Mouse (Mus musculus): Measurements from ENCODE around the gene Dctpp1. TPM values are rescaled to one million over a fixed set of nuclear protein-coding genes. Genes with fewer than 3 reads are reported as not detected.

The Dctpp1 gene
- polyA plus RNA-seq, 1 experiment: 62.1 TPM

DNA sequence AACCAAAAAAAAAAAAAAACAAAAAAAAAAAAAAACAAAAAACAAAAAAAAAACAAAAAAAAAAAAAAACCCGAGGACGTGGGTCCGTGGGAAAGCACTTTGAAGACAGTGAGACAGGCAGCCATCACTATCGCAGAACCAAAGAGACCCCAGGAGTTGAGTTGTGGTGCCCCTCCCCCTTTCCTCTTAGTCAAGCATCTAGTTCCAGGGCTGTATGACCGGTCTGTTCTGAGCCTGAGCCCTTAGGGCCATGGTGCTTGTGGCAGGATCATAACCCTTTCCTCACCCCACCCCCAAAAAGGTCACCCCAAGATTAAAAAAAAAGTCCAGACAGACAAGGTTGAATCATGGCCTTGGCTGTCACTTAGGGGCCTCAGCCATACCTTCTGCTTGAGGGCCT is 44.2 kb downstream of the Dctpp1 start:
- no peaks in the 10 kb centered on the region for H3K36me3 ChIP-seq (ENCODE audit: control insufficient read depth, insufficient read depth, low read length)
- peaks cover 2% of the 10 kb centered on the region; the same call in 1 of the 2 replicates for H3K4me1 ChIP-seq (ENCODE audit: control insufficient read depth, insufficient read depth, insufficient read length, low read length)
- no peak overlapping the region for H3K4me3 ChIP-seq (ENCODE audit: low read depth, low read length)
- no peak for TF ChIP-seq POLR2A (IDR thresholded peaks at IDR 0.05; ENCODE audit: low read depth, low read length)
- TF ChIP-seq CTCF (IDR thresholded peaks at IDR 0.05; ENCODE audit: extremely low read depth, insufficient read length, insufficient replicate concordance, low read depth, low read length): no peak
- 86% methylated on average over 5 of the region's 5 CpGs for WGBS
- no peaks in the 10 kb centered on the region for H3K27me3 ChIP-seq (ENCODE audit: control insufficient read depth, insufficient read depth, low read length)
- no peak overlapping the region for H3K27ac ChIP-seq (ENCODE audit: insufficient read depth, low read depth, low read length)

DNA sequence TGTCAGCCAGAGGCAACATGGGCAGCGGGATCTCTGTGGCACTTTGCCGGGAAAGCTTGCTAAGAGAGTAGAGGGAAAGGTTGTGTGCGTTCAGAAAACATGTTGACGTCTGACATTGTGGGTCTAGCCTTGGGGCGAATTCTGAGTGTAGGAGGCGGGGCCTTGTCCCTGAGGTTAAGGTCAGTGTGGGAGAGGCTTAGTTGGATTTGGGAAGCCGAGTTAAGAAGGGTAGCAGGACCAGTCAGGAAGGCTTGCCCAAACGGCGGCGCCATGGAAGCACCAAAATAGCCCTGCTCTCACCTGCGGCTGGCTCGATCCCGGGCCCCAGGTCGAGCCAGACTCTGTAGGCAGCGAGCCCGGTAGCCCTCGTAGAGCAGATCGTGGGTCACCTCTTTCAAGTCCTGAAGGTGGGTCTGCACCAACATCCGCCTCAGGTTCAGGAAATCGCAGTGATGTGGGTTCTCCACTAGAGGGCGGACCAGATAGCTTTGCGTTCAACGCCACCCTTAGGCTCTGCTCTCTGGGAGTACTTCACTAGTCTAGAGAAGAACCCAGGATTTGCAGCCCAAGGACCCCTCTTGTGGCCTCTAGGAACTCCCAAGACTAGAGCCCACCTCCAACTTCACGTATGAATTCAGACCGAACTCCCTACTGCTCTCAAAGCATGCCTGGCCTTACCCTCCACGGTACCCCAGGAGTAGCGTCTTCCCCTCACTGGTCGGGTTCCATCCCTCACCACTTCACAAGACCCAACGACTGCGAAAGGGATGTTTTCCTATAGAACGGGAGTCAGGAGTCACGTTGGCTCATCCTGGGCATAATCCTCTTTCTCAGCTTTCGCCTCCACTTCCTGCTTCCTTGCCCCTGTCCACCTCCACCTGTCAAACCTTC is 45.3 kb downstream of the Dctpp1 start:
- no peaks in the 10 kb centered on the region for H3K27me3 ChIP-seq (ENCODE audit: control insufficient read depth, insufficient read depth, low read length)
- peaks cover 2% of the 10 kb centered on the region; the same call in 1 of the 2 replicates for H3K4me1 ChIP-seq (ENCODE audit: control insufficient read depth, insufficient read depth, insufficient read length, low read length)
- WGBS: 29% methylated on average over 33 of the region's 33 CpGs
- no peak overlapping the region for H3K27ac ChIP-seq (ENCODE audit: insufficient read depth, low read depth, low read length)
- peak overlapping the region; percentile 32 for H3K4me3 ChIP-seq (ENCODE audit: low read depth, low read length)
- H3K36me3 ChIP-seq (ENCODE audit: control insufficient read depth, insufficient read depth, low read length): no peaks in the 10 kb centered on the region
- peak; percentile 79; the same call in 1 of the 2 replicates for TF ChIP-seq CTCF (IDR thresholded peaks at IDR 0.05; ENCODE audit: extremely low read depth, insufficient read length, insufficient replicate concordance, low read depth, low read length)
- no peak for TF ChIP-seq POLR2A (IDR thresholded peaks at IDR 0.05; ENCODE audit: low read depth, low read length)

DNA sequence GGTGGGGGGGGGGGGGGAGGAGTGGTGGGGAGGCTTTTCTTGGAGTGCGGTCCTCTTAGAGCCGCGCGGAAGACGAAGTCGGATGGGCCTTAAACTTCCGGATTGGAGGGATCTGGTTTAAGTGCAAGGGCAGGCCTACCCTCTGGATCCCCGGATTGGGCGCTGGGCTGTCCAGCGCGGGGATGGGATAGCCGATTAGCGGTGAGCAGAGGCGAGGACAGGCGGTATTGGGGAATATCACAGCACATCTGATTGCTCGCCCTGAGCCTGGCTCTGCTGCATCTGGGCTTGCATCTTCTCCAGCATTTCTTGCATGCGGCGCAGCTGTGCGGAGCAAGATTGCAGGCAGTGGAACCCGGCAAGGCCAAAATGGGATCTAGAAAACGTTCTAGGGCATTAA is 46.0 kb downstream of the Dctpp1 start:
- Histone ChIP-seq H3K4me1 (ENCODE audit: control insufficient read depth, insufficient read depth, insufficient read length, low read length) (peaks cover 2% of the 10 kb centered on the region; the same call in 1 of the 2 replicates), H3K36me3 (ENCODE audit: control insufficient read depth, insufficient read depth, low read length) (no peaks in the 10 kb centered on the region), H3K27me3 (ENCODE audit: control insufficient read depth, insufficient read depth, low read length) (no peaks in the 10 kb centered on the region), H3K4me3 (ENCODE audit: low read depth, low read length) (peak overlapping the region; percentile 32), H3K27ac (ENCODE audit: insufficient read depth, low read depth, low read length) (no peak overlapping the region)
- 72% methylated on average over 21 of the region's 21 CpGs for WGBS
- TF ChIP-seq POLR2A (IDR thresholded peaks at IDR 0.05; ENCODE audit: low read depth, low read length) (no peak), CTCF (IDR thresholded peaks at IDR 0.05; ENCODE audit: extremely low read depth, insufficient read length, insufficient replicate concordance, low read depth, low read length) (no peak)

DNA sequence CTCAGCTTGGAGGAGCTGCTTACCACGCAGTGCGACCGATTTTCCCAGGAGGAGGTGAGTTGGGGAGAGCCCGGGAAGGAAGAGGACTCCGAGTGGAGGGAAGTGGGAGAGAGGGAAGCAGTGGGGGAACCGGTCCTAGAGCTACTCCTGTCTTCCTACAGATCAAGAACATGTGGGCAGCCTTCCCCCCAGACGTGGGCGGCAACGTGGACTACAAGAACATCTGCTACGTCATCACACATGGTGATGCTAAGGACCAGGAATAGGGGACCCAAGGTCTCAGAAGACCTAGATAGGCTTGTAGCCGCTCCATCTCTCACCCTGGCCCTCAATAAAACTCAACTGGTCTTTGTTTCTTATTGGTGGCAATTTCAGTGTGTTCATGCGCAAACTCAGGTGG is 46.6 kb downstream of the Dctpp1 start:
- Histone ChIP-seq H3K36me3 (ENCODE audit: control insufficient read depth, insufficient read depth, low read length) (no peaks in the 10 kb centered on the region), H3K4me3 (ENCODE audit: low read depth, low read length) (no peak overlapping the region), H3K27ac (ENCODE audit: insufficient read depth, low read depth, low read length) (no peak overlapping the region), H3K4me1 (ENCODE audit: control insufficient read depth, insufficient read depth, insufficient read length, low read length) (peaks cover 2% of the 10 kb centered on the region; the same call in 1 of the 2 replicates), H3K27me3 (ENCODE audit: control insufficient read depth, insufficient read depth, low read length) (no peaks in the 10 kb centered on the region)
- no peak for TF ChIP-seq CTCF (IDR thresholded peaks at IDR 0.05; ENCODE audit: extremely low read depth, insufficient read length, insufficient replicate concordance, low read depth, low read length)
- no peak for TF ChIP-seq POLR2A (IDR thresholded peaks at IDR 0.05; ENCODE audit: low read depth, low read length)
- 78% methylated on average over 12 of the region's 12 CpGs for WGBS

DNA sequence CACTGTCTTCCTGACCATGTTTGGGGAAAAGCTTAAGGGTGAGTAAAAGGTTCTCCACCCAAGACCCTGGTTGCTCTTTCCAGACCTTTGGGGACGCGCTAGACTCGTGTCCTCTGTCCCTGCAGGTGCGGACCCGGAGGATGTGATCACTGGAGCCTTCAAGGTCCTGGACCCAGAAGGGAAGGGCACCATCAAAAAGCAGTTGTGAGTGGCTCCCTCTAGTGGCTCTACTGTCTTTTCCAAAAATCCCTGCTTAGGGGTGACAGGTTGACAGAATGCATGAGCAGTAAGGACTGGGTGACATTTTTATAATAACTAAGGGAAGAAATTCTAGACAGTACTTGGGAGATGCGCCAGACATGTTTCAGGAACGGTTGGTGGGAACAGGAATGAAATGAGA is 47.0 kb downstream of the Dctpp1 start:
- Histone ChIP-seq H3K36me3 (ENCODE audit: control insufficient read depth, insufficient read depth, low read length) (no peaks in the 10 kb centered on the region), H3K27me3 (ENCODE audit: control insufficient read depth, insufficient read depth, low read length) (no peaks in the 10 kb centered on the region), H3K4me3 (ENCODE audit: low read depth, low read length) (no peak overlapping the region), H3K4me1 (ENCODE audit: control insufficient read depth, insufficient read depth, insufficient read length, low read length) (peaks cover 2% of the 10 kb centered on the region; the same call in 1 of the 2 replicates), H3K27ac (ENCODE audit: insufficient read depth, low read depth, low read length) (no peak overlapping the region)
- WGBS: 50% methylated on average over 7 of the region's 7 CpGs
- TF ChIP-seq POLR2A (IDR thresholded peaks at IDR 0.05; ENCODE audit: low read depth, low read length) (no peak), CTCF (IDR thresholded peaks at IDR 0.05; ENCODE audit: extremely low read depth, insufficient read length, insufficient replicate concordance, low read depth, low read length) (peak; percentile 59; the same call in 1 of the 2 replicates)

DNA sequence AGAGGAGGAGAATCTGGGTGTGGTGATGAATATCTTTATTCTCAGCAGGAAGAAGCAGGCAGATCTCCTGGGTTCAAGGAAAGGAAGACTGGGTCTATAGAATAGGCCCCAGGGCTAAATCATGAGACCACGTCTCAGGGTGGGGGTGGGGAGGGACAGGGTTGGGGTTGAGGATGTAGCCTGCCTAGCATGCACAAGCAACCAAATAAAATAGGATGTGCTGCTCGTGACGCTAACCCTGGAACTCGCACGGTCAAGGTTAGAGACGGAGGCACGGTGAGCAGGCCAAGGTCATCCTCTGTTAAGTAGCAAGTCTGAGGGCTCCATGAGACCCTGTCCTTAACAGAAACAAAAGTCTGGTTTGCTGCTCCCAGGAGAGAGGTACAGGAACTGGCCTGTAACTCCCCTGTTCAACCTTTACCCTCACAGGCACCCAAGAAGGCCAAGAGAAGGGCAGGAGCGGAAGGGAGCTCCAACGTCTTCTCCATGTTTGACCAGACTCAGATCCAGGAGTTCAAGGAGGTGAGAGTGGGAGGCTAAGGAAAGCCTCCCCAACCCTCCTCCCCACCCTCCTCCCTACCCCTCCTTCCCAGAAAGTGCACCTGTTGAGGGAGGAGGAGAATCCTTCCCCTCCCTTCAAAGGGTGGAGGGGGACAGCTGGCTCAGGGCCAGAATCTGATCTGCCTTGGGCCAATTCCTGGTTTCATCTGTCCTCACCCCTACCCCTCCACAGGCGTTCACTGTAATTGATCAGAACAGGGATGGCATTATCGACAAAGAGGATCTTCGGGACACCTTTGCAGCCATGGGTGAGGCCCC is 47.9 kb downstream of the Dctpp1 start:
- no peaks in the 10 kb centered on the region for H3K27me3 ChIP-seq (ENCODE audit: control insufficient read depth, insufficient read depth, low read length)
- WGBS: 87% methylated on average over 12 of the region's 12 CpGs
- TF ChIP-seq CTCF (IDR thresholded peaks at IDR 0.05; ENCODE audit: extremely low read depth, insufficient read length, insufficient replicate concordance, low read depth, low read length): no peak

More for the DNA sequence above, 47.9 kb downstream of the Dctpp1 start:
- no peaks in the 10 kb centered on the region for H3K36me3 ChIP-seq (ENCODE audit: control insufficient read depth, insufficient read depth, low read length)
- H3K27ac ChIP-seq (ENCODE audit: insufficient read depth, low read depth, low read length): no peak overlapping the region
- peaks cover 2% of the 10 kb centered on the region; the same call in 1 of the 2 replicates for H3K4me1 ChIP-seq (ENCODE audit: control insufficient read depth, insufficient read depth, insufficient read length, low read length)
- H3K4me3 ChIP-seq (ENCODE audit: low read depth, low read length): no peak overlapping the region
